Comparison of ENCODE assay signal across 22 mouse cellular contexts in genomic region chr2:148365227-148365626, GRCm38 (mm10). TPM values are rescaled to one million over a fixed set of nuclear protein-coding genes. Genes with fewer than 3 reads are reported as not detected.
DNase-seq lines count a peak whose midpoint lies in the region; ATAC-seq lines count a peak whose summit lies in the region.
"Had no signal": no experiment of that assay in that cellular context is flagged by ENCODE, and none has a peak within 500 bp of the region (broad histone marks: within the 10 kb centered on the region; RNA-seq: fewer than 3 reads in every experiment).

No protein-coding gene starts in this region.

- no peak overlapping the region for H3K9ac ChIP-seq in embryonic facial prominence, embryonic 14.5 days (ENCODE audit: low read depth, low read length)
- H3K9ac ChIP-seq in heart, embryonic 15.5 days: no peak overlapping the region
- H3K9ac ChIP-seq in heart, embryonic 11.5 days (ENCODE audit: low read depth, low read length): no peak overlapping the region
- H3K9ac ChIP-seq in lung, embryonic 16.5 days (ENCODE audit: low read length): no peak overlapping the region
- H3K9ac ChIP-seq: hindbrain, embryonic 15.5 days; intestine, embryonic 15.5 days; liver, embryonic 15.5 days; midbrain, embryonic 13.5 days had no signal

- ATAC-seq in embryonic facial prominence, embryonic 14.5 days (ENCODE audit: low read depth): no peak
- no peak for ATAC-seq in heart, embryonic 15.5 days (replicated peaks; ENCODE audit: insufficient number of reproducible peaks, insufficient read depth, low FRiP score, low read depth)
- ATAC-seq in heart, embryonic 11.5 days (replicated peaks; ENCODE audit: insufficient number of reproducible peaks, low FRiP score, low TSS enrichment): no peak
- ATAC-seq in lung, embryonic 16.5 days (ENCODE audit: low read depth): peak; percentile 67
- ATAC-seq: intestine, embryonic 15.5 days; midbrain, embryonic 13.5 days had no signal

- DNase-seq in embryonic facial prominence, embryonic 14.5 days (ENCODE audit: low spot score): peak; percentile 59
- no peak for DNase-seq in embryonic facial prominence, embryonic 10.5 days (ENCODE audit: low spot score)
- DNase-seq in lung, adult 18-20 months: no peak
- DNase-seq in retina, embryonic 14.5 days (ENCODE audit: low spot score): peak; percentile 42
- DNase-seq in cerebellum, adult 9-11 months: no peak
- DNase-seq: adrenal gland, postnatal 14 days; cerebellum, adult 9-10 months; heart, postnatal 4 days; kidney, adult 9 months; kidney, postnatal 25 days; liver; spleen, adult 18-20 months had no signal

- H3K9me3 ChIP-seq in embryonic facial prominence, embryonic 14.5 days (ENCODE audit: control insufficient read depth, low read length): no peaks in the 10 kb centered on the region
- H3K9me3 ChIP-seq in embryonic facial prominence, embryonic 10.5 days: no peaks in the 10 kb centered on the region
- H3K9me3 ChIP-seq in heart, embryonic 15.5 days (replicated peaks): no peaks in the 10 kb centered on the region
- no peaks in the 10 kb centered on the region for H3K9me3 ChIP-seq in heart, embryonic 11.5 days (replicated peaks; ENCODE audit: control insufficient read depth, low read length)
- no peaks in the 10 kb centered on the region for H3K9me3 ChIP-seq in lung, embryonic 16.5 days (ENCODE audit: control insufficient read depth, low read length)
- H3K9me3 ChIP-seq: hindbrain, embryonic 15.5 days; intestine, embryonic 15.5 days; limb, embryonic 10.5 days; liver, embryonic 15.5 days; midbrain, embryonic 13.5 days had no signal

- WGBS in embryonic facial prominence, embryonic 14.5 days: 15% methylated on average over 1 of the region's 1 CpGs
- WGBS in embryonic facial prominence, embryonic 10.5 days: 59% methylated on average over 1 of the region's 1 CpGs
- WGBS in heart, embryonic 15.5 days: 31% methylated on average over 1 of the region's 1 CpGs
- WGBS in heart, embryonic 11.5 days (ENCODE audit: insufficient replicate concordance): 41% methylated on average over 1 of the region's 1 CpGs
- WGBS in lung, embryonic 16.5 days: 47% methylated on average over 1 of the region's 1 CpGs

- H3K4me3 ChIP-seq in embryonic facial prominence, embryonic 14.5 days (ENCODE audit: low read depth, low read length): no peak overlapping the region
- H3K4me3 ChIP-seq in embryonic facial prominence, embryonic 10.5 days: no peak overlapping the region
- H3K4me3 ChIP-seq in heart, embryonic 15.5 days: no peak overlapping the region
- H3K4me3 ChIP-seq in heart, embryonic 11.5 days (ENCODE audit: low read depth, low read length): no peak overlapping the region
- H3K4me3 ChIP-seq in lung, embryonic 16.5 days (ENCODE audit: low read length): no peak overlapping the region
- H3K4me3 ChIP-seq: hindbrain, embryonic 15.5 days; intestine, embryonic 15.5 days; layer of hippocampus, adult 2 months; limb, embryonic 10.5 days; liver, embryonic 15.5 days; midbrain, embryonic 13.5 days had no signal

- no peaks in the 10 kb centered on the region for H3K27me3 ChIP-seq in embryonic facial prominence, embryonic 14.5 days (replicated peaks; ENCODE audit: control insufficient read depth, insufficient read depth, low read length)
- H3K27me3 ChIP-seq in embryonic facial prominence, embryonic 10.5 days (replicated peaks; ENCODE audit: low read depth, poor library complexity, severe bottlenecking): no peaks in the 10 kb centered on the region
- H3K27me3 ChIP-seq in heart, embryonic 15.5 days: 0 out of 2 replicates have a peak, but pooled peaks cover 4% of the 10 kb centered on the region
- peaks cover 4% of the 10 kb centered on the region; the same call in 1 of the 2 replicates for H3K27me3 ChIP-seq in heart, embryonic 11.5 days (ENCODE audit: control insufficient read depth, insufficient read depth, low read length)
- no peaks in the 10 kb centered on the region; the same call in 1 of the 2 replicates for H3K27me3 ChIP-seq in lung, embryonic 16.5 days (ENCODE audit: control insufficient read depth, insufficient read depth, low read depth, low read length)
- H3K27me3 ChIP-seq: hindbrain, embryonic 15.5 days; intestine, embryonic 15.5 days; liver, embryonic 15.5 days; midbrain, embryonic 13.5 days had no signal

- H3K4me1 ChIP-seq in embryonic facial prominence, embryonic 14.5 days (ENCODE audit: control insufficient read depth, insufficient read depth, low read length): no peaks in the 10 kb centered on the region
- H3K4me1 ChIP-seq in embryonic facial prominence, embryonic 10.5 days: peaks cover 6% of the 10 kb centered on the region
- H3K4me1 ChIP-seq in heart, embryonic 15.5 days (replicated peaks): no peaks in the 10 kb centered on the region
- no peaks in the 10 kb centered on the region for H3K4me1 ChIP-seq in heart, embryonic 11.5 days (ENCODE audit: control insufficient read depth, insufficient read depth, low read length)
- peaks cover 5% of the 10 kb centered on the region; the same call in 1 of the 2 replicates for H3K4me1 ChIP-seq in lung, embryonic 16.5 days (replicated peaks; ENCODE audit: control insufficient read depth, insufficient read depth, low read length)
- H3K4me1 ChIP-seq: hindbrain, embryonic 15.5 days; intestine, embryonic 15.5 days; limb, embryonic 10.5 days; liver, embryonic 15.5 days; midbrain, embryonic 13.5 days had no signal

- no peak overlapping the region for H3K27ac ChIP-seq in embryonic facial prominence, embryonic 14.5 days (replicated peaks; ENCODE audit: low read depth, low read length)
- no peak overlapping the region for H3K27ac ChIP-seq in embryonic facial prominence, embryonic 10.5 days (replicated peaks)
- H3K27ac ChIP-seq in heart, embryonic 15.5 days: peak overlapping the region; percentile 54
- H3K27ac ChIP-seq in heart, embryonic 11.5 days (ENCODE audit: low read depth, low read length): no peak overlapping the region
- H3K27ac ChIP-seq in lung, embryonic 16.5 days (ENCODE audit: low read length): 0 out of 2 replicates have a peak overlapping the region, but pooled peaks have one; percentile 18
- H3K27ac ChIP-seq: hindbrain, embryonic 15.5 days; intestine, embryonic 15.5 days; limb, embryonic 10.5 days; liver, embryonic 15.5 days; midbrain, embryonic 13.5 days had no signal

- H3K36me3 ChIP-seq in embryonic facial prominence, embryonic 14.5 days (ENCODE audit: control insufficient read depth, insufficient read depth, low read length): no peaks in the 10 kb centered on the region
- H3K36me3 ChIP-seq in embryonic facial prominence, embryonic 10.5 days (replicated peaks): no peaks in the 10 kb centered on the region
- no peaks in the 10 kb centered on the region for H3K36me3 ChIP-seq in heart, embryonic 15.5 days
- H3K36me3 ChIP-seq in heart, embryonic 11.5 days (ENCODE audit: control insufficient read depth, insufficient read depth, low read length): no peaks in the 10 kb centered on the region
- no peaks in the 10 kb centered on the region for H3K36me3 ChIP-seq in lung, embryonic 16.5 days (ENCODE audit: control insufficient read depth, insufficient read depth, low read length)
- H3K36me3 ChIP-seq: hindbrain, embryonic 15.5 days; intestine, embryonic 15.5 days; limb, embryonic 10.5 days; liver, embryonic 15.5 days; midbrain, embryonic 13.5 days had no signal

- H3K4me2 ChIP-seq in embryonic facial prominence, embryonic 14.5 days (ENCODE audit: low read depth, low read length): no peak overlapping the region
- H3K4me2 ChIP-seq in heart, embryonic 15.5 days: no peak overlapping the region
- H3K4me2 ChIP-seq in heart, embryonic 11.5 days: no peak overlapping the region
- H3K4me2 ChIP-seq in lung, embryonic 16.5 days (ENCODE audit: low read depth, low read length): no peak overlapping the region
- H3K4me2 ChIP-seq: hindbrain, embryonic 15.5 days; intestine, embryonic 15.5 days; liver, embryonic 15.5 days; midbrain, embryonic 13.5 days had no signal

RNA-seq across cellular contexts. Expression of gene Sstr4, which starts 29.9 kb away (rescaled TPM):
- polyA plus RNA-seq in embryonic facial prominence, embryonic 14.5 days (2014; fragmentation: Nextera tagmentation; extraction: Ambion mirVana): 4.1 and 4.9 TPM in 2 replicates
- polyA plus RNA-seq in embryonic facial prominence, embryonic 10.5 days (2016; fragmentation: Nextera tagmentation; extraction: Ambion mirVana): 0.85 and 1.0 TPM in 2 replicates
- 0.48 and 1.0 TPM in 2 replicates for polyA plus RNA-seq in heart, embryonic 15.5 days (2015; fragmentation: Nextera tagmentation; extraction: Ambion mirVana)
- 1.2 and 1.7 TPM in 2 replicates for polyA plus RNA-seq in heart, embryonic 11.5 days (2014; fragmentation: Nextera tagmentation; extraction: Ambion mirVana)
- polyA plus RNA-seq in lung, embryonic 16.5 days (2015; fragmentation: Nextera tagmentation; extraction: Ambion mirVana): 3.1 and 3.8 TPM in 2 replicates
- polyA plus RNA-seq: liver, embryonic 15.5 days; thymus, postnatal 0 days had no signal

RNA-seq across cellular contexts. Expression of gene Thbd, which starts 42.8 kb away (rescaled TPM):
- 29.7 and 31.4 TPM in 2 replicates for polyA plus RNA-seq in embryonic facial prominence, embryonic 14.5 days (2014; fragmentation: Nextera tagmentation; extraction: Ambion mirVana)
- 6.3 and 7.3 TPM in 2 replicates for polyA plus RNA-seq in embryonic facial prominence, embryonic 10.5 days (2016; fragmentation: Nextera tagmentation; extraction: Ambion mirVana)
- polyA plus RNA-seq in heart, embryonic 15.5 days (2015; fragmentation: Nextera tagmentation; extraction: Ambion mirVana): 15.9 and 22.8 TPM in 2 replicates
- 18.5 and 19.2 TPM in 2 replicates for polyA plus RNA-seq in heart, embryonic 11.5 days (2014; fragmentation: Nextera tagmentation; extraction: Ambion mirVana)
- 100.0 and 109 TPM in 2 replicates for polyA plus RNA-seq in lung, embryonic 16.5 days (2015; fragmentation: Nextera tagmentation; extraction: Ambion mirVana)

Comparison
In these comparisons a context has a peak if more than half of its experiments do, and no peak if none do; other contexts are left out.
1. DNase-seq: peak in embryonic facial prominence, embryonic 14.5 days (single experiment) and retina, embryonic 14.5 days (single experiment); none in embryonic facial prominence, embryonic 10.5 days (single experiment), lung, adult 18-20 months (0 of 2) and cerebellum, adult 9-11 months (single experiment).
2. H3K27ac ChIP-seq: peak in heart, embryonic 15.5 days (single experiment) and lung, embryonic 16.5 days (single experiment); none in embryonic facial prominence, embryonic 14.5 days (single experiment), embryonic facial prominence, embryonic 10.5 days (single experiment) and heart, embryonic 11.5 days (single experiment).